Mouse (Mus musculus) hindbrain, embryonic 10.5 days (tissue): Measurements from ENCODE around the gene Tfdp1. TPM values are rescaled to one million over a fixed set of nuclear protein-coding genes. Genes with fewer than 3 reads are reported as not detected.
A peak's percentile ranks its signal among the peaks of the same experiment; 100 is the strongest.

Experiments
- DNase-seq: peaks from one replicate; pipeline ENCODE4 v3.0.0-alpha.2; 2017; ENCODE audit warnings: low spot score
- H3K27ac ChIP-seq: fragments of 300-500 bp; sonication (generic); 2 replicates; pipeline ENCODE4 v1.5.1; 2016; ENCODE audit warnings: mild to moderate bottlenecking, moderate library complexity
- H3K27me3 ChIP-seq: fragments of 300-500 bp; sonication (generic); 2 replicates; pipeline ENCODE4 v1.6.1; 2016; ENCODE audit warnings: mild to moderate bottlenecking; ENCODE audit not compliant: poor library complexity, insufficient read depth, severe bottlenecking
- H3K36me3 ChIP-seq: fragments of 300-500 bp; sonication (generic); 2 replicates; pipeline ENCODE4 v1.6.1; 2016; ENCODE audit warnings: mild to moderate bottlenecking, moderate library complexity
- H3K4me1 ChIP-seq: fragments of 300-500 bp; sonication (generic); replicated peaks from 2 replicates; pipeline ENCODE4 v1.6.1; 2016; ENCODE audit warnings: mild to moderate bottlenecking
- H3K4me3 ChIP-seq: fragments of 300-500 bp; sonication (generic); 2 replicates; pipeline ENCODE4 v1.5.1; 2016; ENCODE audit warnings: mild to moderate bottlenecking, moderate library complexity
- H3K9me3 ChIP-seq: fragments of 300-500 bp; sonication (generic); 2 replicates; pipeline ENCODE4 v1.6.1; 2016; ENCODE audit warnings: mild to moderate bottlenecking, moderate library complexity
- WGBS: fragments of 180-500 bp; shearing (Covaris S2); methylation state at CpG from one replicate; pipeline ENCODE4 v1.1.7; 2016; 5-methylcytosine and 5-hydroxymethylcytosine counted together
- polyA plus RNA-seq: library from polyadenylated mRNA; unstranded; fragments of >200 nt; fragmentation: Nextera tagmentation; extraction: Ambion mirVana; gene quantifications from 2 replicates; pipeline ENCODE4 v1.2.1, GENCODE M21; 2016

Tfdp1 gene
- polyA plus RNA-seq, 1 experiment from 2014 or later, result 162 TPM

GRCm38 (mm10) chr8:13356681-13357080 lies 18.1 kb downstream of the Tfdp1 start:
- Histone ChIP-seq H3K36me3 (peaks cover 100% of the 10 kb centered on the region), H3K27ac (no peak overlapping the region), H3K27me3 (no peaks in the 10 kb centered on the region), H3K4me3 (no peak overlapping the region), H3K4me1 (no peaks in the 10 kb centered on the region), H3K9me3 (peaks cover 6% of the 10 kb centered on the region)
- 90% methylated on average over 10 of the region's 10 CpGs for WGBS
- no peak for DNase-seq

GRCm38 (mm10) chr8:13360213-13360612 lies 21.7 kb downstream of the Tfdp1 start:
- Histone ChIP-seq H3K9me3 (peaks cover 9% of the 10 kb centered on the region), H3K4me1 (no peaks in the 10 kb centered on the region), H3K27me3 (no peaks in the 10 kb centered on the region), H3K4me3 (no peak overlapping the region), H3K36me3 (peaks cover 100% of the 10 kb centered on the region), H3K27ac (no peak overlapping the region)
- DNase-seq, result no peak
- 95% methylated on average over 7 of the region's 7 CpGs for WGBS

GRCm38 (mm10) chr8:13361865-13362264 lies 23.3 kb downstream of the Tfdp1 start:
- Histone ChIP-seq H3K36me3 (peaks cover 100% of the 10 kb centered on the region), H3K4me1 (no peaks in the 10 kb centered on the region), H3K27me3 (no peaks in the 10 kb centered on the region), H3K27ac (no peak overlapping the region), H3K4me3 (no peak overlapping the region), H3K9me3 (peaks cover 9% of the 10 kb centered on the region)
- WGBS, result 98% methylated on average over 6 of the region's 6 CpGs
- DNase-seq, result peak; percentile 19

- H3K9me3 ChIP-seq, result no peaks in the 10 kb centered on the region
- DNase-seq, result no peak
- no peaks in the 10 kb centered on the region for H3K27me3 ChIP-seq
- H3K4me3 ChIP-seq, result no peak overlapping the region
- 95% methylated on average over 8 of the region's 8 CpGs for WGBS
- H3K36me3 ChIP-seq, result peaks cover 97% of the 10 kb centered on the region
- H3K4me1 ChIP-seq, result no peaks in the 10 kb centered on the region
- no peak overlapping the region for H3K27ac ChIP-seq
Measured at GRCm38 (mm10) chr8:13373151-13373662, 34.7 kb downstream of the Tfdp1 start.

- DNase-seq, result no peak
- Histone ChIP-seq H3K36me3 (peaks cover 45% of the 10 kb centered on the region), H3K4me1 (no peaks in the 10 kb centered on the region; the same call in 1 of the 2 replicates), H3K4me3 (no peak overlapping the region), H3K27ac (no peak overlapping the region), H3K9me3 (no peaks in the 10 kb centered on the region), H3K27me3 (no peaks in the 10 kb centered on the region)
- 89% methylated on average over 7 of the region's 7 CpGs for whole genome bisulfite sequencing
Measured at GRCm38 (mm10) chr8:13381630-13382029, 43.1 kb downstream of the Tfdp1 start.

GRCm38 (mm10) chr8:13382536-13382935 lies 44.0 kb downstream of the Tfdp1 start:
- WGBS, result 87% methylated on average over 3 of the region's 3 CpGs
- no peak overlapping the region for H3K27ac ChIP-seq

GRCm38 (mm10) chr8:13382999-13383398 lies 44.4 kb downstream of the Tfdp1 start:
- 95% methylated on average over 4 of the region's 4 CpGs for WGBS
- Histone ChIP-seq H3K4me1 (no peaks in the 10 kb centered on the region; the same call in 1 of the 2 replicates), H3K9me3 (no peaks in the 10 kb centered on the region), H3K4me3 (no peak overlapping the region), H3K27ac (no peak overlapping the region), H3K36me3 (peaks cover 33% of the 10 kb centered on the region), H3K27me3 (no peaks in the 10 kb centered on the region)
- no peak for DNase-seq

More at GRCm38 (mm10) chr8:13382536-13382935, 44.0 kb downstream of the Tfdp1 start:
- H3K27me3 ChIP-seq, result no peaks in the 10 kb centered on the region
- no peaks in the 10 kb centered on the region; the same call in 1 of the 2 replicates for H3K4me1 ChIP-seq
- no peak overlapping the region for H3K4me3 ChIP-seq
- no peak for DNase-seq
- H3K9me3 ChIP-seq, result no peaks in the 10 kb centered on the region
- peaks cover 36% of the 10 kb centered on the region for H3K36me3 ChIP-seq

GRCm38 (mm10) chr8:13386366-13386765 lies 47.8 kb downstream of the Tfdp1 start:
- H3K27me3 ChIP-seq, result no peaks in the 10 kb centered on the region
- no peak for DNase-seq
- H3K4me3 ChIP-seq, result no peak overlapping the region
- H3K27ac ChIP-seq, result no peak overlapping the region
- H3K36me3 ChIP-seq, result peaks cover under 1% of the 10 kb centered on the region; the same call in 1 of the 2 replicates
- 74% methylated on average over 13 of the region's 13 CpGs for WGBS
- H3K9me3 ChIP-seq, result no peaks in the 10 kb centered on the region
- H3K4me1 ChIP-seq, result no peaks in the 10 kb centered on the region; the same call in 1 of the 2 replicates

- H3K27ac ChIP-seq, result no peak overlapping the region
- H3K9me3 ChIP-seq, result no peaks in the 10 kb centered on the region
- no peaks in the 10 kb centered on the region for H3K27me3 ChIP-seq
- no peak overlapping the region for H3K4me3 ChIP-seq
- 94% methylated on average over 8 of the region's 8 CpGs for WGBS
- DNase-seq, result no peak
- no peaks in the 10 kb centered on the region for H3K36me3 ChIP-seq
- H3K4me1 ChIP-seq, result no peaks in the 10 kb centered on the region; the same call in 1 of the 2 replicates
Measured at GRCm38 (mm10) chr8:13387728-13388127, 49.2 kb downstream of the Tfdp1 start.

- H3K4me3 ChIP-seq, result no peak overlapping the region
- no peaks in the 10 kb centered on the region for H3K9me3 ChIP-seq
- WGBS, result 88% methylated on average over 2 of the region's 2 CpGs
- no peak for DNase-seq
- H3K27ac ChIP-seq, result no peak overlapping the region
- no peaks in the 10 kb centered on the region for H3K27me3 ChIP-seq
- no peaks in the 10 kb centered on the region; the same call in 1 of the 2 replicates for H3K4me1 ChIP-seq
- H3K36me3 ChIP-seq, result no peaks in the 10 kb centered on the region
Measured at GRCm38 (mm10) chr8:13388744-13389143, 50.2 kb downstream of the Tfdp1 start.

- H3K27me3 ChIP-seq, result no peaks in the 10 kb centered on the region
- H3K4me1 ChIP-seq, result no peaks in the 10 kb centered on the region
- DNase-seq, result no peak
- no peaks in the 10 kb centered on the region for H3K9me3 ChIP-seq
- no peak overlapping the region for H3K27ac ChIP-seq
- 90% methylated on average over 7 of the region's 7 CpGs for WGBS
- H3K36me3 ChIP-seq, result no peaks in the 10 kb centered on the region
- no peak overlapping the region for H3K4me3 ChIP-seq
Measured at GRCm38 (mm10) chr8:13393869-13394268, 55.3 kb downstream of the Tfdp1 start.

- WGBS, result 82% methylated on average over 5 of the region's 5 CpGs
- Histone ChIP-seq H3K4me1 (no peaks in the 10 kb centered on the region), H3K36me3 (no peaks in the 10 kb centered on the region), H3K9me3 (no peaks in the 10 kb centered on the region), H3K4me3 (no peak within 1 kb of the TSS), H3K27ac (no peak within 1 kb of the TSS), H3K27me3 (no peaks in the 10 kb centered on the region)
- no peak for DNase-seq
Measured at GRCm38 (mm10) chr8:13396725-13397124, 58.2 kb downstream of the Tfdp1 start, which contains the start of gene Atp4b. Atp4b (minus strand) TSS chr8:13396825.

- WGBS, result 80% methylated on average over 6 of the region's 6 CpGs
- Histone ChIP-seq H3K9me3 (no peaks in the 10 kb centered on the region), H3K27me3 (no peaks in the 10 kb centered on the region), H3K27ac (no peak overlapping the region), H3K4me1 (0 out of 2 replicates have a peak, but pooled peaks cover 3% of the 10 kb centered on the region), H3K4me3 (no peak overlapping the region), H3K36me3 (no peaks in the 10 kb centered on the region)
- no peak for DNase-seq
Measured at GRCm38 (mm10) chr8:13403517-13403916, 65.0 kb downstream of the Tfdp1 start.
